Mouse (Mus musculus) right cerebral cortex, postnatal 4 days (tissue): Measurements from ENCODE around the gene Vsnl1.

Source experiments
- DNase-seq: peaks from one replicate; pipeline ENCODE4 v3.0.0-alpha.2; 2022

The Vsnl1 gene

GRCm38 (mm10) chr12:11379396-11379795 is 57.0 kb downstream of the Vsnl1 start:
- no peak for DNase-seq

GRCm38 (mm10) chr12:11370056-11370455 is 66.4 kb downstream of the Vsnl1 start:
- no peak for DNase-seq

- DNase-seq: no peak
Observed at GRCm38 (mm10) chr12:11367099-11367765, 69.2 kb downstream of the Vsnl1 start.

- DNase-seq: no peak
Observed at GRCm38 (mm10) chr12:11364870-11365269, 71.5 kb downstream of the Vsnl1 start.

GRCm38 (mm10) chr12:11362435-11362834 is 74.0 kb downstream of the Vsnl1 start:
- DNase-seq: no peak

- peak; percentile 85 for DNase-seq
Observed at GRCm38 (mm10) chr12:11350895-11351294, 85.5 kb downstream of the Vsnl1 start.

- no peak for DNase-seq
Observed at GRCm38 (mm10) chr12:11349870-11350269, 86.5 kb downstream of the Vsnl1 start.

- DNase-seq: no peak
Observed at GRCm38 (mm10) chr12:11348423-11348822, 88.0 kb downstream of the Vsnl1 start.

GRCm38 (mm10) chr12:11345963-11346362 is 90.5 kb downstream of the Vsnl1 start:
- DNase-seq: no peak

- DNase-seq: no peak
Observed at GRCm38 (mm10) chr12:11342020-11342600, 94.3 kb downstream of the Vsnl1 start.

- DNase-seq: no peak
Observed at GRCm38 (mm10) chr12:11338251-11338650, 98.2 kb downstream of the Vsnl1 start.

- peak; percentile 40 for DNase-seq
Observed at GRCm38 (mm10) chr12:11336845-11337244, 99.6 kb downstream of the Vsnl1 start.

- no peak for DNase-seq
Observed at GRCm38 (mm10) chr12:11326483-11326882, 109.9 kb downstream of the Vsnl1 start.

- no peak for DNase-seq
Observed at GRCm38 (mm10) chr12:11324480-11324879, 111.9 kb downstream of the Vsnl1 start.

GRCm38 (mm10) chr12:11317671-11318070 is 118.7 kb downstream of the Vsnl1 start:
- no peak for DNase-seq

GRCm38 (mm10) chr12:11313840-11314239 is 122.6 kb downstream of the Vsnl1 start:
- no peak for DNase-seq

GRCm38 (mm10) chr12:11311106-11311505 is 125.3 kb downstream of the Vsnl1 start:
- no peak for DNase-seq

- no peak for DNase-seq
Observed at GRCm38 (mm10) chr12:11306753-11307645, 129.4 kb downstream of the Vsnl1 start.

GRCm38 (mm10) chr12:11300858-11301257 is 135.6 kb downstream of the Vsnl1 start:
- no peak for DNase-seq

GRCm38 (mm10) chr12:11286382-11286781 is 150.0 kb downstream of the Vsnl1 start:
- DNase-seq: no peak

GRCm38 (mm10) chr12:11281584-11281983 is 154.8 kb downstream of the Vsnl1 start:
- DNase-seq: no peak

GRCm38 (mm10) chr12:11279886-11280285 is 156.5 kb downstream of the Vsnl1 start:
- no peak for DNase-seq

- DNase-seq: no peak
Observed at GRCm38 (mm10) chr12:11277207-11277606, 159.2 kb downstream of the Vsnl1 start.

- no peak for DNase-seq
Observed at GRCm38 (mm10) chr12:11276632-11277031, 159.8 kb downstream of the Vsnl1 start.
